Mouse (Mus musculus): ENCODE data around the gene Cnn1. TPM values are rescaled to one million over a fixed set of nuclear protein-coding genes. Genes with fewer than 3 reads are reported as not detected.
A peak's percentile ranks its signal among the peaks of the same experiment; 100 is the strongest.

Gene Cnn1
- 10 to 100 TPM; 38.1 to 39.3 TPM for total RNA-seq (2021)

- DNase-seq, result peak; percentile 67
Measured at GRCm38 (mm10) chr9:22098993-22099696, at the start of gene Cnn1. Cnn1 (plus strand) TSS chr9:22099216.

- DNase-seq, result no peak
Measured at GRCm38 (mm10) chr9:22049315-22049714, 49.7 kb upstream of the Cnn1 start.

- no peak for DNase-seq
Measured at GRCm38 (mm10) chr9:22049721-22050270, 49.2 kb upstream of the Cnn1 start.

GRCm38 (mm10) chr9:22050351-22050889 is 48.6 kb upstream of the Cnn1 start:
- peak; percentile 69 for DNase-seq

- no peak for DNase-seq
Measured at GRCm38 (mm10) chr9:22051161-22051957, 47.7 kb upstream of the Cnn1 start.

GRCm38 (mm10) chr9:22051958-22052254 is 47.1 kb upstream of the Cnn1 start, which contains the start of gene Elavl3:
Elavl3 (minus strand) TSS chr9:22052023.
- no peak for DNase-seq

- DNase-seq, result peak; percentile 31
Measured at GRCm38 (mm10) chr9:22053657-22054056, 45.4 kb upstream of the Cnn1 start.

- peak; percentile 71 for DNase-seq
Measured at GRCm38 (mm10) chr9:22054411-22055076, 44.5 kb upstream of the Cnn1 start.

- DNase-seq, result no peak
Measured at GRCm38 (mm10) chr9:22055713-22056112, 43.3 kb upstream of the Cnn1 start.

GRCm38 (mm10) chr9:22056303-22056910 is 42.6 kb upstream of the Cnn1 start:
- DNase-seq, result no peak

- DNase-seq, result no peak
Measured at GRCm38 (mm10) chr9:22057031-22057517, 41.9 kb upstream of the Cnn1 start.

- DNase-seq, result no peak
Measured at GRCm38 (mm10) chr9:22058011-22058424, 41.0 kb upstream of the Cnn1 start.

GRCm38 (mm10) chr9:22061339-22061738 is 37.7 kb upstream of the Cnn1 start:
- DNase-seq, result no peak

GRCm38 (mm10) chr9:22064341-22064740 is 34.7 kb upstream of the Cnn1 start:
- no peak for DNase-seq

- no peak for DNase-seq
Measured at GRCm38 (mm10) chr9:22065642-22066041, 33.4 kb upstream of the Cnn1 start.

GRCm38 (mm10) chr9:22066433-22066832 is 32.6 kb upstream of the Cnn1 start:
- DNase-seq, result peak; percentile 73

- no peak for DNase-seq
Measured at GRCm38 (mm10) chr9:22067195-22067594, 31.8 kb upstream of the Cnn1 start.

GRCm38 (mm10) chr9:22069881-22070553 is 29.0 kb upstream of the Cnn1 start:
- DNase-seq, result no peak

GRCm38 (mm10) chr9:22070791-22071573 is 28.0 kb upstream of the Cnn1 start, which contains the start of the genes Gm49318 and Zfp653:
Gm49318 (minus strand) TSS chr9:22071259.
Zfp653 (minus strand) TSS chr9:22071376.
- peak; percentile 98 for DNase-seq

- peak; percentile 17 for DNase-seq
Measured at GRCm38 (mm10) chr9:22072276-22072675, 26.7 kb upstream of the Cnn1 start.

Measured in heart, postnatal 4 days (tissue).